Mouse (Mus musculus) olfactory bulb, adult 2 months (tissue): ENCODE measurements around the gene Tbxas1.

ENCODE experiments used
- CTCF ChIP-seq: fragments of 200-500 bp; IDR thresholded peaks from 2 replicates; pipeline ENCODE4 v1.5.1; 2012; ENCODE audit warnings: low read depth, mild to moderate bottlenecking, low read length, moderate library complexity; ENCODE audit not compliant: insufficient read depth
- POLR2A ChIP-seq: fragments of 200-500 bp; IDR thresholded peaks from 2 replicates; pipeline ENCODE4 v1.6.1; 2012; ENCODE audit warnings: mild to moderate bottlenecking, low read depth, low read length, moderate library complexity; ENCODE audit not compliant: insufficient read depth

- no peak for TF ChIP-seq CTCF
- no peak for TF ChIP-seq POLR2A
Measured at GRCm38 (mm10) chr6:39007223-39007622, 132.0 kb downstream of the Tbxas1 start.
